Mouse (Mus musculus) common myeloid progenitor, adult 5-6 weeks (primary cell): Measurements from ENCODE around the gene Btbd9. TPM values are rescaled to one million over a fixed set of nuclear protein-coding genes. Genes with fewer than 3 reads are reported as not detected.

ENCODE experiments used
- ATAC-seq: replicated peaks from 2 replicates; pipeline ENCODE4 v1.8.0; 2016; ENCODE audit warnings: low read depth, mild to moderate bottlenecking, moderate TSS enrichment, inconsistent platforms; ENCODE audit not compliant: poor library complexity, severe bottlenecking
- total RNA-seq: library from RNA; stranded (forward); fragments of 200-1000, 187-1606 nt; gene quantifications from 2 replicates; pipeline ENCODE4 v1.2.3, GENCODE M21; 2017

Gene Btbd9
- total RNA-seq, 1 experiment from 2014 or later = 25.5 TPM

- no peak for ATAC-seq
Measured at GRCm38 (mm10) chr17:30263535-30263934, 312.8 kb downstream of the Btbd9 start.

- ATAC-seq = no peak
Measured at GRCm38 (mm10) chr17:30262943-30263342, 313.3 kb downstream of the Btbd9 start.

- ATAC-seq = no peak
Measured at GRCm38 (mm10) chr17:30262440-30262839, 313.8 kb downstream of the Btbd9 start.

- no peak for ATAC-seq
Measured at GRCm38 (mm10) chr17:30261983-30262340, 314.3 kb downstream of the Btbd9 start.

- peak; percentile 45; the same call in 1 of the 2 replicates for ATAC-seq
Measured at GRCm38 (mm10) chr17:30261307-30261982, 314.8 kb downstream of the Btbd9 start.

- no peak for ATAC-seq
Measured at GRCm38 (mm10) chr17:30260641-30261306, 315.5 kb downstream of the Btbd9 start.

- no peak for ATAC-seq
Measured at GRCm38 (mm10) chr17:30259938-30260337, 316.4 kb downstream of the Btbd9 start.

GRCm38 (mm10) chr17:30258480-30258879, 317.8 kb downstream of the Btbd9 start:
- ATAC-seq = no peak

GRCm38 (mm10) chr17:30255928-30256560, 320.2 kb downstream of the Btbd9 start:
- no peak for ATAC-seq

- no peak for ATAC-seq
Measured at GRCm38 (mm10) chr17:30253924-30254323, 322.4 kb downstream of the Btbd9 start.

- no peak for ATAC-seq
Measured at GRCm38 (mm10) chr17:30253028-30253427, 323.3 kb downstream of the Btbd9 start.

GRCm38 (mm10) chr17:30245308-30245706, 331.0 kb downstream of the Btbd9 start:
- no peak for ATAC-seq

GRCm38 (mm10) chr17:30244651-30245307, 331.5 kb downstream of the Btbd9 start:
- no peak for ATAC-seq

GRCm38 (mm10) chr17:30243540-30243939, 332.7 kb downstream of the Btbd9 start:
- ATAC-seq = no peak

GRCm38 (mm10) chr17:30242647-30243046, 333.6 kb downstream of the Btbd9 start:
- ATAC-seq = no peak

GRCm38 (mm10) chr17:30241720-30242322, 334.5 kb downstream of the Btbd9 start:
- ATAC-seq = no peak

- no peak for ATAC-seq
Measured at GRCm38 (mm10) chr17:30241061-30241460, 335.2 kb downstream of the Btbd9 start.

- no peak for ATAC-seq
Measured at GRCm38 (mm10) chr17:30240659-30241058, 335.6 kb downstream of the Btbd9 start.

GRCm38 (mm10) chr17:30239458-30239857, 336.8 kb downstream of the Btbd9 start:
- ATAC-seq = no peak

GRCm38 (mm10) chr17:30237600-30237999, 338.7 kb downstream of the Btbd9 start:
- no peak for ATAC-seq
